Mouse (Mus musculus): ENCODE results near the gene Ntf5.

The Ntf5 gene

GRCm38 (mm10) chr7:45403532-45404261 is 9.8 kb upstream of the Ntf5 start:
- DNase-seq (ENCODE audit: low read depth, low spot score): peak; percentile 64

GRCm38 (mm10) chr7:45405091-45406075 is 8.1 kb upstream of the Ntf5 start, which contains the start of gene Kcna7:
TSS of gene Kcna7 (plus strand) at chr7:45405653.
- peak; percentile 66 for DNase-seq (ENCODE audit: low read depth, low spot score)

- no peak for DNase-seq (ENCODE audit: low read depth, low spot score)
These were observed 7.0 kb upstream of the Ntf5 start for GRCm38 (mm10) chr7:45406157-45407156.

- DNase-seq (ENCODE audit: low read depth, low spot score): no peak
These were observed 5.7 kb upstream of the Ntf5 start for GRCm38 (mm10) chr7:45407836-45408235.

- no peak for DNase-seq (ENCODE audit: low read depth, low spot score)
These were observed 5.1 kb upstream of the Ntf5 start for GRCm38 (mm10) chr7:45408351-45408750.

GRCm38 (mm10) chr7:45408949-45409348 is 4.5 kb upstream of the Ntf5 start:
- no peak for DNase-seq (ENCODE audit: low read depth, low spot score)

GRCm38 (mm10) chr7:45409497-45410163 is 3.9 kb upstream of the Ntf5 start:
- no peak for DNase-seq (ENCODE audit: low read depth, low spot score)

GRCm38 (mm10) chr7:45412421-45412820 is 1.1 kb upstream of the Ntf5 start:
- DNase-seq (ENCODE audit: low read depth, low spot score): no peak

GRCm38 (mm10) chr7:45413864-45414739 is 607 bp downstream of the Ntf5 start:
- DNase-seq (ENCODE audit: low read depth, low spot score): no peak

GRCm38 (mm10) chr7:45414740-45415224 is 1.3 kb downstream of the Ntf5 start:
- DNase-seq (ENCODE audit: low read depth, low spot score): no peak

GRCm38 (mm10) chr7:45415636-45416035 is 2.1 kb downstream of the Ntf5 start:
- DNase-seq (ENCODE audit: low read depth, low spot score): no peak

- DNase-seq (ENCODE audit: low read depth, low spot score): no peak
These were observed 4.5 kb downstream of the Ntf5 start for GRCm38 (mm10) chr7:45417962-45418492.

GRCm38 (mm10) chr7:45419859-45420614 is 6.5 kb downstream of the Ntf5 start:
- no peak for DNase-seq (ENCODE audit: low read depth, low spot score)

- no peak for DNase-seq (ENCODE audit: low read depth, low spot score)
These were observed 7.1 kb downstream of the Ntf5 start, which contains the start of gene Lhb for GRCm38 (mm10) chr7:45420615-45420919. TSS of gene Lhb (plus strand) at chr7:45420820.

- no peak for DNase-seq (ENCODE audit: low read depth, low spot score)
These were observed 7.7 kb downstream of the Ntf5 start for GRCm38 (mm10) chr7:45421194-45421593.

GRCm38 (mm10) chr7:45426556-45426955 is 13.1 kb downstream of the Ntf5 start:
- no peak for DNase-seq (ENCODE audit: low read depth, low spot score)

GRCm38 (mm10) chr7:45433835-45434202 is 20.3 kb downstream of the Ntf5 start:
- DNase-seq (ENCODE audit: low read depth, low spot score): no peak

GRCm38 (mm10) chr7:45434203-45435015 is 20.9 kb downstream of the Ntf5 start, which contains the start of gene Gys1:
TSS of gene Gys1 (plus strand) at chr7:45434844.
- DNase-seq (ENCODE audit: low read depth, low spot score): peak; percentile 99
